Mouse (Mus musculus) hindbrain, embryonic 16.5 days (tissue): ENCODE measurements around the gene Gprc6a. TPM values are rescaled to one million over a fixed set of nuclear protein-coding genes. Genes with fewer than 3 reads are reported as not detected.

Source experiments
- ATAC-seq: fragments of 200-750 bp; cut with Nextera tagmentation; 2 replicates; pipeline ENCODE4 v1.8.0; 2017; ENCODE audit warnings: moderate TSS enrichment, moderate library complexity
- H3K27ac ChIP-seq: fragments of 300-500 bp; sonication (generic); 2 replicates; pipeline ENCODE4 v1.5.1; 2014; ENCODE audit warnings: low read depth, mild to moderate bottlenecking, control low read depth, low read length, moderate library complexity
- H3K27me3 ChIP-seq: fragments of 300-500 bp; sonication (generic); replicated peaks from 2 replicates; pipeline ENCODE4 v1.6.1; 2014; ENCODE audit warnings: low read length; ENCODE audit not compliant: control insufficient read depth, insufficient read depth
- H3K36me3 ChIP-seq: fragments of 300-500 bp; sonication (generic); 2 replicates; pipeline ENCODE4 v1.6.1; 2014; ENCODE audit warnings: mild to moderate bottlenecking, low read length, moderate library complexity, mixed read lengths; ENCODE audit not compliant: control insufficient read depth, insufficient read depth
- H3K4me1 ChIP-seq: fragments of 300-500 bp; sonication (generic); 2 replicates; pipeline ENCODE4 v1.6.1; 2014; ENCODE audit warnings: low read depth, low read length; ENCODE audit not compliant: control insufficient read depth, insufficient read depth
- H3K4me2 ChIP-seq: fragments of 300-500 bp; sonication (generic); 2 replicates; pipeline ENCODE4 v1.6.1; 2014; ENCODE audit warnings: mild to moderate bottlenecking, low read length, control low read depth, moderate library complexity
- H3K4me3 ChIP-seq: fragments of 300-500 bp; sonication (generic); 2 replicates; pipeline ENCODE4 v1.5.1; 2014; ENCODE audit warnings: mild to moderate bottlenecking, low read length, control low read depth, moderate library complexity
- H3K9ac ChIP-seq: fragments of 300-500 bp; sonication (generic); 2 replicates; pipeline ENCODE4 v1.6.1; 2014; ENCODE audit warnings: low read depth, mild to moderate bottlenecking, control low read depth, low read length, moderate library complexity
- H3K9me3 ChIP-seq: fragments of 300-500 bp; sonication (generic); 2 replicates; pipeline ENCODE4 v1.6.1; 2014; ENCODE audit warnings: mild to moderate bottlenecking, low read length, moderate library complexity; ENCODE audit not compliant: control insufficient read depth
- WGBS: fragments of 180-500 bp; shearing (Covaris S2); extraction: QIAGEN DNeasy Blood & Tissue Kit; methylation state at CpG from one replicate; pipeline ENCODE4 v1.1.7; 2014; 5-methylcytosine and 5-hydroxymethylcytosine counted together
- polyA plus RNA-seq: library from polyadenylated mRNA; unstranded; fragments of >200 nt; fragmentation: Nextera tagmentation; extraction: Ambion mirVana; gene quantifications from 2 replicates; pipeline ENCODE4 v1.2.1, GENCODE M21; 2015

Gprc6a gene
- not detected in 2 replicates for polyA plus RNA-seq

GRCm38 (mm10) chr10:51631411-51632136, at the start of gene Gprc6a:
Gene Gprc6a, minus strand, starts transcription at chr10:51631461.
- H3K27ac ChIP-seq, result no peak within 1 kb of the TSS
- no peak for ATAC-seq
- 45% methylated on average over 8 of the region's 8 CpGs for WGBS

GRCm38 (mm10) chr10:51678251-51678639, 47.0 kb upstream of the Gprc6a start:
- no peak for ATAC-seq
- Histone ChIP-seq H3K27ac (no peak overlapping the region), H3K4me1 (peaks cover 5% of the 10 kb centered on the region; the same call in 1 of the 2 replicates), H3K9me3 (no peaks in the 10 kb centered on the region), H3K36me3 (no peaks in the 10 kb centered on the region), H3K4me3 (peak overlapping the region; percentile 51), H3K9ac (peak overlapping the region; percentile 47; the same call in 1 of the 2 replicates), H3K4me2 (peak overlapping the region; percentile 93), H3K27me3 (peaks cover 10% of the 10 kb centered on the region)
- 4% methylated on average over 10 of the region's 10 CpGs for WGBS

More at GRCm38 (mm10) chr10:51631411-51632136, at the start of gene Gprc6a:
- H3K36me3 ChIP-seq, result no peaks in the 10 kb centered on the region
- H3K9me3 ChIP-seq, result no peaks in the 10 kb centered on the region
- no peak within 1 kb of the TSS for H3K4me3 ChIP-seq
- no peaks in the 10 kb centered on the region for H3K27me3 ChIP-seq
- no peaks in the 10 kb centered on the region for H3K4me1 ChIP-seq
- no peak within 1 kb of the TSS for H3K4me2 ChIP-seq
- H3K9ac ChIP-seq, result no peak within 1 kb of the TSS

- peak within 1 kb of the TSS; percentile 47 for H3K9ac ChIP-seq
- WGBS, result under 1% methylated on average over 38 of the region's 38 CpGs
- no peaks in the 10 kb centered on the region for H3K36me3 ChIP-seq
- H3K9me3 ChIP-seq, result no peaks in the 10 kb centered on the region
- ATAC-seq, result peak; percentile 85
- no peak within 1 kb of the TSS for H3K27ac ChIP-seq
- peaks cover 5% of the 10 kb centered on the region; the same call in 1 of the 2 replicates for H3K4me1 ChIP-seq
- H3K4me2 ChIP-seq, result peak within 1 kb of the TSS; percentile 93
- peak within 1 kb of the TSS; percentile 51 for H3K4me3 ChIP-seq
- H3K27me3 ChIP-seq, result peaks cover 10% of the 10 kb centered on the region
Observed at GRCm38 (mm10) chr10:51677548-51678250, 46.4 kb upstream of the Gprc6a start, which contains the start of gene Rfx6. Gene Rfx6, plus strand, starts transcription at chr10:51677756.

GRCm38 (mm10) chr10:51672082-51672779, 41.0 kb upstream of the Gprc6a start:
- 65% methylated on average over 1 of the region's 1 CpGs for WGBS
- H3K27ac ChIP-seq, result no peak overlapping the region
- no peak overlapping the region for H3K4me3 ChIP-seq
- H3K9me3 ChIP-seq, result no peaks in the 10 kb centered on the region
- H3K9ac ChIP-seq, result no peak overlapping the region
- no peaks in the 10 kb centered on the region for H3K4me1 ChIP-seq
- H3K27me3 ChIP-seq, result peaks cover 6% of the 10 kb centered on the region
- no peak for ATAC-seq
- no peaks in the 10 kb centered on the region for H3K36me3 ChIP-seq
- no peak overlapping the region for H3K4me2 ChIP-seq

GRCm38 (mm10) chr10:51671583-51671982, 40.3 kb upstream of the Gprc6a start:
- H3K27ac ChIP-seq, result no peak overlapping the region
- H3K36me3 ChIP-seq, result no peaks in the 10 kb centered on the region
- no peak overlapping the region for H3K9ac ChIP-seq
- H3K4me2 ChIP-seq, result no peak overlapping the region
- no peak overlapping the region for H3K4me3 ChIP-seq
- ATAC-seq, result no peak
- H3K4me1 ChIP-seq, result no peaks in the 10 kb centered on the region
- WGBS, result 80% methylated on average over 4 of the region's 4 CpGs
- no peaks in the 10 kb centered on the region for H3K9me3 ChIP-seq
- peaks cover 4% of the 10 kb centered on the region; the same call in 1 of the 2 replicates for H3K27me3 ChIP-seq

GRCm38 (mm10) chr10:51669334-51669733, 38.1 kb upstream of the Gprc6a start:
- Histone ChIP-seq H3K9ac (no peak overlapping the region), H3K36me3 (no peaks in the 10 kb centered on the region), H3K27ac (no peak overlapping the region), H3K27me3 (no peaks in the 10 kb centered on the region), H3K4me2 (no peak overlapping the region), H3K4me3 (no peak overlapping the region), H3K4me1 (no peaks in the 10 kb centered on the region), H3K9me3 (no peaks in the 10 kb centered on the region)
- no peak for ATAC-seq

- no peak for ATAC-seq
- Histone ChIP-seq H3K9me3 (no peaks in the 10 kb centered on the region), H3K4me1 (no peaks in the 10 kb centered on the region), H3K27ac (no peak overlapping the region), H3K27me3 (no peaks in the 10 kb centered on the region), H3K9ac (no peak overlapping the region), H3K4me2 (no peak overlapping the region), H3K4me3 (no peak overlapping the region), H3K36me3 (no peaks in the 10 kb centered on the region)
- WGBS, result 77% methylated on average over 1 of the region's 1 CpGs
Observed at GRCm38 (mm10) chr10:51657324-51657723, 26.1 kb upstream of the Gprc6a start.

- ATAC-seq, result no peak
- Histone ChIP-seq H3K36me3 (no peaks in the 10 kb centered on the region), H3K4me2 (no peak overlapping the region), H3K27ac (no peak overlapping the region), H3K9ac (no peak overlapping the region), H3K4me3 (no peak overlapping the region), H3K9me3 (no peaks in the 10 kb centered on the region), H3K27me3 (no peaks in the 10 kb centered on the region), H3K4me1 (no peaks in the 10 kb centered on the region)
- WGBS, result 75% methylated on average over 3 of the region's 3 CpGs
Observed at GRCm38 (mm10) chr10:51649506-51650221, 18.4 kb upstream of the Gprc6a start.
